Mouse (Mus musculus): ENCODE measurements at regions not wholly inside any gene's neighbourhood (a gene's known extent, or its start where the extent isn't known, plus 50 kb on each side); places are given as distances from the start of the nearest gene placed in this dataset.

DNA sequence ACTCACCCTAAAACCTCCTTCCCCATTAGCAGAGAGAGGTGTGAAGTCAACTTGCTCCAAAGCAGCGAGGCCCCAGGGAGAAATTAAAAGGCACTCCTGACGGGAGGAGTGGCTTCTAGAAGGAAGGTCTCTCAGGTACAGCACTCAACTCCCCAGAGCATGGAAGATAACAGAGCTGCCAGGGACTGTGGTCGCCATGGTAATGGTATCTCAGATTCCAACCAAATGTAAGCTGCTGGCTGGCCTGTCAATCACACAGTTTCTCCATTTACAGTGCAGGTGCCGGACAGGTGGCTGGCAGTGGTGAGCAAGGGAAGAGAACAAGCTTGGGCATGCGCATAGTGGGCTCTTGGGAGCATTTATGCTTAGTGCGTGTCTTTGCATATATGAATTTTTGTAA lies 213.5 kb upstream of the Bcor start:
- DNase-seq, result no peak

GRCm38 (mm10) chrX:12375796-12376195 lies 211.8 kb upstream of the Atp6ap2 start:
- peak in 1 of 2 experiments; percentile 1 for DNase-seq

DNA sequence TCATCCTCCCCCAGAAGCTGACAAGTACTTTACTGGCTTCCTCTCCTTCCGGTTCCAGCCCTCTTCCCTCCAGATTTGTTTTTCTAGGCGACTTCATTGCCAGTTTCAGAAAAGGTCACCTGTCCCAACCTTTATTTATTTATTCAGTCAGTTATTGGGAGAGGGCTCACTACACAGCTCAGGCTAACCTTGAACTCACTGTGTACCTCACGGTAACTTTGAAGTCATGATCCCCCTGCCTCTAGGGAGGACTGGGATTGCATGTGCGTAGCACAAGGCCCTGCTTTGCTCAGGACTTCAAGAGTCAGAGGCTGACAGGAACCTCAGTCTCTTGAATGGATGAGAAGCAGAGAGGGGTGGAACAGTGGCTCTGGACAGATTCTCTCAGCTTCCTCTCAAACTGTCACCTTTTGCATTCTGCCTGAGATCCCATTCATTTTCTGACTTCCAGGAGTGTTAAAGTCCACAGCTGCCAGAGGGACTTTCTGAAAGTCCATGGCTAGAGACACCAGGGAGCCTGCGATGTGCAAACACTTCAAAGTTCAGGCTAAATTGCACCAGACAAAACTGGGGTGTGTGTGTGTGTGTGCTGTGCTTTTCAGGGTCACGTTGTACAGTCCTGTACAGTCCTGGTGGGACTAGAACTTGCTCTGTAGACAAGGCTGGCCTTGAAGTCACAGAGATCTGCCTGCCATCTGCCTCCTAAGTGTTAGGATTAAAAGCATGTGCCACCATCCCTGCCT lies 211.2 kb upstream of the Atp6ap2 start:
- no peak for DNase-seq

DNA sequence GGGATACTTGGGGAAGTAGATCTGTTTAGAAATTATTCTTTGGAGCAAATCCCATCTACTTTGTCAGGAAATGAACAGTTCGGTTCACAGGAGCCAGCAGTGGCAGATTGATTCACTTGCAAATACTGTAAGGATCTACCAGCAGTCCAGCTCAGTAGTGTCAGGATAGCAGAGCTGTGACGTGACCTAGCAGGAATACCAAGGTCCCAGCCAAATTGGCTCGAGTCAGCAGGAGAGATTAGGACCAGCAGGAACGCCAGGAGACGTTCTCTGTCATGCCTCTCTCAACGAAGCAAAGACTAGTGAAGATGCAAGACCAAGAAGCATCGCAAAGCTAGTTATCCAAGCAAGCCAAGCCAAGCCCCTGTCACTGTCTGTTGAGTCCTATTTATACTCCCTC lies 210.2 kb upstream of the Atp6ap2 start:
- no peak for DNase-seq

DNA sequence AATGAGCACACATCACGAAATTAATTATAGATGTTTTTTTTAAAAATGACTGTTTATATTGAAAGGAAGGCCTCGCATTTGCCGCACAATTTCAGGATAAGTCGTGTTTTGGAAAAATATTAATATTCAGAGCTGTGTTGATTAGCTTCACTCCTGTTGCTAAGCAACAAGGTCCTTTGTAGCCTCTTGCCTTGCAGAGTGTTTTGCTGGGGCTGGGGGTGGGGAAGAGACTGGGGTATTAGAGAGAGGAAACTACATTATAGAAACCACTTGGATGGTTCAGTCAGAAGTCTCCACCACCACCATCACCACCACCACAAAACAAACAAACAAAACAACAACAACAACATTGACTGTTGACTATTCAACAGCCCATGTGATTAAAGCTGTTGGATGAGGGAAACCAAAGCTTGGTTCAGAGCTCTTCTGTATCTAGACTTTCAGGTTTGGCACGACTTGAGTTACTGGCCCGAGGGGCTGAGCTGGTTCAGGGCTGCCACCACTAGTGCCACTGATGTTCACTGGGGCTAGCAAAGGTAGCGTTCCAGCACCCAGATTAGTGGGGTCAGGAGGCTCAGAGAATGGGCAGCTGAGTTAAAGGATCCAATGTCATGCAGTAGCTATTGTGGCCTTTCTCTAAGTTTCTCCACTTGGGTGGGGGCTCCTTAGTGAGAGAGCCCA lies 195.3 kb upstream of the Atp6ap2 start:
- no peak for DNase-seq

GRCm38 (mm10) chrX:12409319-12409718 lies 178.3 kb upstream of the Atp6ap2 start:
- DNase-seq, result no peak

DNA sequence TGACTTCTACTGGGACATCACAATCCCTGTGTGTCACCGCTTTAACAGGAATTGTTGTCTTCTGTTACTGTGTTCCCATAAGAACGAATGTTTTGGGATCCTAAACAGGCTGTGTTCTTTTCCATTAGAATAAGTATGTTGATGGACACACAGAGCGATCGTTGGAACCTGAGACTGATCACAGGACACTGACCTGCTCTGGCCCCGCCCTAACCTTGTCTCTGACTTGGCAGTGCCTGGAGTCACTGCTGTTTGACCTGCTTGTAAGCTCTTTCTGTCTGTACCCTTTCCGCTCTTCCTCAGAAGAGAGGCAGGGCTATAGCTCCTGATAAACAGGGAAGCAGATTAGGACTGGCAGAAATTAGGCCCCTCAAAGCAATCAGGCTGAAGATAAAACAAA lies 162.0 kb upstream of the Atp6ap2 start:
- DNase-seq, result no peak

DNA sequence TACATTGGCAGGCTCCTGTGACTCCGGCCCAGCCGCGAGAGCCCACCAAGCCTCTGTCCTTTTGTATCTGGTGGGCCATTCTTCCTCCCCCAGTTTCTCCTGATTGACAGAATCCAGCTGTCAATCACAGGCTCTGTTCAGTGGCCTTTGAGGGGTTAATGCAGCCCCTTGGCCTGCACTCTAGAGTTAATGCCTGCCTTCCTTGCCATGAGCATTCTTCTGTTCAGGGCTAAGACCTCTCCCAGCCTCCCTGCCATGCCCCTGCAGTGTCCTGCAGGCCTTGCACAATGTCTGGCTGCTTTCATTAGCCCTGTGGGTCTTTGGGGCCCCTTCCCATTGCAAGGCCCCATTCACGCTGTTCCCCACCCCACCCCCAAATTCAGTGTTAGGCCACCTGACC lies 160.9 kb upstream of the Atp6ap2 start:
- no peak for DNase-seq

GRCm38 (mm10) chrX:12432289-12432688 lies 155.3 kb upstream of the Atp6ap2 start:
- DNase-seq, result no peak

GRCm38 (mm10) chrX:12435656-12436055 lies 151.9 kb upstream of the Atp6ap2 start:
- no peak for DNase-seq

DNA sequence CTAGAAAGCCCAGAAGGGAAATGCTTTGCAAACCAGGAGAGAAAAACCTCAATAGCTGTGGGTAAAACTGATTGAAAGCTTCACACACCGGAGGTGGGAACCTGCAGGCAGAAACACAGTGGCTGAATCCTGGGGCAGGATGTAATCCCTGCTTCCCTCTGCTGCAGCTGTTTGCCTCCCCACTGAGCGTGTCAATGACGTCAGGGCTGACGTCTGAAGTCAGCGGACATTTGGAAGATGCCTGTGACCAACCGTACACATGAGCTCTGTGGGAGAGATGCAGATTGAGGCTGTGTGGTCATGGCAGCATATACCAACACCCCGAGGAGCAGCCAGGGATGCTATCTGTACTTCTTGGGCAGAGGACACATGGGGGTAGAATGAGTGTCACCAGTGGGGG lies 151.5 kb upstream of the Atp6ap2 start:
- DNase-seq, result no peak

DNA sequence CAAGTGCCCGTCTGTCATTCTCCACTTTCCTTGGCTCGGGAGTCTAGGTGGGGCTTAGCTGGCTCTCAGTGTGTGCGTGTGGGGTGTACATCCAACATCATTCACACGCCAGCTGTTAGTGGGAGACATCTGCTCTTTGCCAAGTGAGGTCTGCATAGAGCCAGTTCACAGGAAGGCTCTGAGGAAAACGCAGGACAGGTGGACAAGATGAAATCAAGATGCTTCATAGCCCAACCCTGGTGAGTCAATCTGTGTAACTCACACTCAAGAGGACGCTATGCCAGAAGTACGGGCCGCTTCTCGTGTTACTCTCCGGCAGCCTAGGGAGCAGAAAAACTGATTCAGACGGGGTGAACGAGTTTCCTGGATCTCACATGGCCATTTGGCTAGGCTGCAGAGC lies 148.2 kb upstream of the Atp6ap2 start:
- no peak for DNase-seq

GRCm38 (mm10) chrX:12443794-12444193 lies 143.8 kb upstream of the Atp6ap2 start:
- no peak for DNase-seq

DNA sequence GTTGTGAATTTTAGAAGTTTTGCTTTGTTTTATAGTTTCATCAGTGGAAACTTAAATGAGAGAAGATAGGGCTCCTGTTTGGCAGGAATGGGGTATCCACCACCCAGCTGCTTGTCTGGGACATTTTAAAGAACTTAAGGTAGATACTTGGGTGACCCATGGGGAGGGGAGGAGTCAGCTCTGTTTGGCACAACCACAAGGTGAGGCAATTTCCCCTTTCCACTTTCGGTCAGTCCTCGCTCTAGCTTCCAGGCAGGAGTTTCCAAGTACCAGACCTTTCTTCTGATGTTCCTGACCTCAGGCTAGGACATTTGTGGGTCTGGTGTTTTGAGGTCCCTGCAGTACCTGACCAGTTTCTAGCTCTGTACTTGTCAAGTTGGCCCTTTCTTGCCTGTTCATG lies 142.5 kb upstream of the Atp6ap2 start:
- DNase-seq, result no peak

DNA sequence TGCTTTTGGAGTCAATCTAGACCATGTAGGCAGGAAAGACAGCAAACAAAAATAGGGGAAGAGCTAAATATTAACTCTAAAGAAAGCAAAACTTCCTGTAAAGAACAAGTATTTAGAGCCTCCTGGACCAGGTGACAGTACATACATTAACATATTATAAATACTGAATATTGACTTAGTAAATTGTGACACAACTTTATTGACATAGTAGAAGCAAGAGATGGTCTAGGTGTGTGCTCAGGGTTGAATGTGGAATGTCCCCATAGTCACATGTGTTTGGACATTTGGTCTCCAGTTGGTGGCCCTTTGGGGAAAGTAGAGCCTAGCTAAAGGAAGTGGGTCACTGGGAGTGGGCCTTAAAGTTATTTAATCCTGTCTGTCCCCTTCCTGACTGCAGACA lies 139.6 kb upstream of the Atp6ap2 start:
- DNase-seq, result no peak

GRCm38 (mm10) chrX:12449688-12450087 lies 137.9 kb upstream of the Atp6ap2 start:
- DNase-seq, result no peak

- DNase-seq, result no peak
Observed at GRCm38 (mm10) chrX:12452979-12453769, 134.4 kb upstream of the Atp6ap2 start.

GRCm38 (mm10) chrX:12461657-12462056 lies 125.9 kb upstream of the Atp6ap2 start:
- no peak for DNase-seq

DNA sequence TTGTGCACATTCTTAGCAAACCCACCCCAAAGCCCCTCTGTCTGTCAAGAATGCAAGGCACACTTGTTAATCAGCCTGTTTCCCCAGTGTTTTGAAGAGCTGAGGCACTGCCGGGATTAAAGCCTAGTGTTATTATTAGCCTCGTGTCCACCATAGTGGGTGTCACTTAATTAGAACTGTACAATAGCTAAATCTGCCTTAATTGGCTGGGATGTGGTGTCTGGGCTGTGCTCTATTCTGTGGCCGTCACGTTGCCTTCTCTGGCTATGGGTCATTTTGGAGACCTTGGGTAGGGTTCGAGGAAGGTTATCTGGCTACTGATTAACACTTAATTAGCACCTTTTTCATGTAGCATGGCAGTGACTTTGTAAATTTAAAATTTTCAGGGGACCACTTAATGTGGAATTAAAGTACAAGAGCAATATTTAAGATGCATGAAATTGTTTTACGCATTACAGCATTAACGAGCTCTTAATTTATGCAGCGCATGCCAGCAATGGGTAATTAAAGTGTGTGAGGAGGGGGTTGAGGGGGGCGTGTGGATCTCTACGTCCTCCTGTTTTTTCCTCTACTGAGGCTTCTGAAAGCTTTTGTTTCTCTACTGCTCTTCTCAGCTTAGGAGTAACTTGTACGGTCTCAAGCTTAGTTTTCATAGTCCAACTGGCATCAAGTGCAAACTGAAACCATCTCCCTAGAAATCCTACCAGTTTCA lies 124.5 kb upstream of the Atp6ap2 start:
- DNase-seq, result no peak

DNA sequence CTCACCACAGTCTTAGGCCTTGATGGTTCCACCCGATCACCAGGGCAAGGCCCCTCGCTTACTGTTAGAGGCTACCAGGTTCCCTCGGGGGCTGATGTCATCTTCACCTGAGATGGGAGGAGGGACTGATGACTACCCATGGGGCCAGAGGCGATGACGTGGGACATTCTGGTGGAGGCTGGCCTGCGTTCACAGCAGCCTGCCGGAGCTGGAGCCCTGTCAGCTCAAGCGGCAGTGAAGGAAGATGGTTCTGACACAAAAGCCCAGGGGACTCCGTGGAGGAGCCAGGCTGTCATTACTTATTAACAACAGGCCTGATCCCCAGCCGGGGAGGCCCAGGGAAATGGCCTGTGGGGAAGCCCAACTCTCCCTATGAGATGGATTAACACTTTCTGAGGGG lies 121.3 kb upstream of the Atp6ap2 start:
- peak in 1 of 2 experiments; percentile 5 for DNase-seq

- peak in 1 of 2 experiments; percentile 2 for DNase-seq
Observed at GRCm38 (mm10) chrX:12466897-12467296, 120.7 kb upstream of the Atp6ap2 start.

DNA sequence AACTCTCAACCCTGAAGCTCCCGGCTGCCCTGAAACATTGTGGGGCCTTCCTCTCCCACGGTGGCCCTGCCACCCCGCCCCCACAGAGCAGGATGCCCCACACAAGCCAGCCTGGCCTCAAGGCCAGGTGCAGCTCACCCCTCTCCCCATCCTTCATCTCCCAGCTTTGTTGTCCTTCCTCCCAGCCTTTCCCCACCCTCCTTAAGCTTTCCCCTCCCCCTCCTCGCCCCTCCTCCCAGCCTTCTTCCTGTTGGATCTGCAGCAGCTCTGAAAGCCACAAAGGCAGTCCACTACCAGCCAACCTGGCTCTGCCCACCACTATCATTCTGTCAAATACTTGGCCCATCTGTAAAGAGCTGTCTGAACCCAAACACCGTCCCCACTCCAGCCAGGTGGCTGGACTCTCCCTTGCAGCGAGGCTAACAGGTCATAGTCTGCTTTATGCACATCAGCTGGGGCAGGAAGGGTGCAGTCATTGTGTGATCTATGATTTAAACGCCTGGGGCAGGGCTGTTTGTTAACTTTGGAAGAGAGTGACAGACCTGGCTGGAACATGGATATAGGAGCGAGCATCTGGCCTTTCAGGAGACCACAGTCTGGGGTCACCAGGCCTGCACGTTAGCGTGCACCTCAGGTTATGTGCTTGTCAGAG lies 119.9 kb upstream of the Atp6ap2 start:
- DNase-seq, result peak in 1 of 2 experiments; percentile 4

- DNase-seq, result no peak
Observed at GRCm38 (mm10) chrX:12472296-12472695, 115.3 kb upstream of the Atp6ap2 start.
